Mouse (Mus musculus) layer of hippocampus, postnatal 25 days (tissue): ENCODE measurements around the gene Ceacam5. TPM values are rescaled to one million over a fixed set of nuclear protein-coding genes. Genes with fewer than 3 reads are reported as not detected.

Experiments used
- DNase-seq, 2 experiments: peaks; one replicate each; pipeline ENCODE4 v3.0.0; 2022; ENCODE audit warnings: mixed read lengths in 2 of 2, low spot score in 1 of 2; ENCODE audit errors: extremely low spot score in 1 of 2
- total RNA-seq, 2 experiments: library from RNA; stranded (reverse); gene quantifications; 2 replicates each; pipeline ENCODE4 v1.2.3; 2021

Gene Ceacam5
- not detected for total RNA-seq

DNA sequence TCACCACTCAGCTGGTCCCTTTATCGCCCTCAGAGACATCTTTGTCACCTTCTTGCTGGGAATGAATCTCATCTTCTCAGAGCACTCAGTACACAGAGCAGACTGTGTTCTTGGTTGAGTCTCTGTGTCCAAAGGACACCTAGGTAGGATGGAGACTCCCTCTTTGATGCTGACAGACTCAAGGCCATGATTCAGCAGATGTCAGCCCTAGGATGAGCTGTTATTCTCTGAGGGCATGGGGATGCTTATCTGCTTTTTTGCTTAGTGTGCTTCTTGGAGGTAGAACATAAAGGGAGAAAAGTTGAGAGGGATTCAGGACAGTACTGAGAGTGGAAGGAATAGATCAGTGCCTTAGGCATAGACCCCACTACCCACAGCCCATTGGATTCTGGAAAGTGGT is at the start of gene Ceacam5:
TSS of gene Ceacam5 (plus strand) at position 301 of the 400 bp plus-strand sequence.
- DNase-seq: no peak

Other genes with a start within 250 kb of the Ceacam5 start
- gene Ceacam14, start 99.4 kb downstream of the Ceacam5 start, total RNA-seq: not detected
- not detected for gene Gm5155, start 158.5 kb downstream of the Ceacam5 start, total RNA-seq